Mouse (Mus musculus) heart, adult 9 months (tissue): Measurements from ENCODE around the gene Tmprss7.

Experiments used
- DNase-seq, 2 experiments: peaks; one replicate each; pipeline ENCODE4 v3.0.0; 2022; ENCODE audit warnings: low spot score in 2 of 2

Gene Tmprss7

GRCm38 (mm10) chr16:45686833-45687232 lies 6.6 kb downstream of the Tmprss7 start:
- DNase-seq: no peak

DNA sequence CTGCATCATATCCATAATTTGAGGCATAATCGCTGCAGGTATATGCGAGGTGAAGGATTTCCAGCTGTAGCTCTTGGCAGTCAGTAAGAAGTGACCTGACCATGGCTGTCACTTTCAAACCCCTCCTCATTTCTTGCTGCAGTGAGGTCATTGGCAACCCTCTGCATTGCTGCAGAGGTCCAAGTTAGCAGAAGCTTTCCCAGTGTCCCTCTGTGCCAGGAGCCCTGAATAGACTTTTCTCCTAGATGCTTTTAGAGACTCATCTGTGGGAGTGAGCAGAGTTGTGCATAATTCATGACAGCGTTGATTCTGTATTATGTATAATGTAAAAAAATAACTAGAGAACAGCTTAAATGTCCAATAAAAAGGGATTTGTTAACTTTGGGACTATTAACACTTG lies 8.2 kb downstream of the Tmprss7 start:
- DNase-seq: no peak

DNA sequence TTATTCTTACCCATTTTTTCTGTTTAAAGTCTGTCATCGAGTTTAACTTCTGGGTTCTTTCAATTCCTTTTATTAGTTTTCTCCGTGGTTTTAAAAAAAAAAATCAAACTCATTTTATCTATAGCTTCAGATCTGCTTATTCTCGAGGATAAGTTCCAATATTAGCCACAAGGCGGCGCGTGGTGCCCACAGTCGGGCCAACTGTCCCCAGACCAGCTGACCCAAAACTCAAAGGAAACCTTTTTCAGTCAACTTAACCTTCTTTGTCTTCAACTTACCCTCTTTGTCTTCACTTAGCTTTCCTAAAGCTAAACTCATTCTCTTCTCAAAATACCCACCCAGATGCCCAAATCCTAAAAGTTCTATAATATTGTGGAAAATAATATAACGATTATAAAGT lies 8.6 kb downstream of the Tmprss7 start:
- peak; percentile 6 to 51 for DNase-seq

DNA sequence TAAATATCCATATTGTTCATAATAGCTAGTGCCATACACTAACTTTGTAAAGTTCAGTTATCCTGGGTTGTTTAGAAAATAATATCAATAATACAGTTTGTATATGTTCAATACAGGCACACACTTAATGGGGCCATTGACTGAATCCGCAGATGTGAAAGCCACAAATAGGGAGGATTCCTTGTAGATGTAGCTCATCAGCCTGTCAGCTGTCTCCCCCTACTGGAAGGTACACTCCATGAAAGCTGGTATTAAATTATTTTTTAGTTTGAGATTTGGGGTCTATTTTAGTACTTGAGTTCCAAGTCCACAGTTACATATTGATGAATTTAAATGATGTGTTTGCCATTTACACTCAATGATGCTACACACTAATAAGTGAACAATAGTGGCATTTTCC lies 17.0 kb downstream of the Tmprss7 start:
- no peak for DNase-seq

DNA sequence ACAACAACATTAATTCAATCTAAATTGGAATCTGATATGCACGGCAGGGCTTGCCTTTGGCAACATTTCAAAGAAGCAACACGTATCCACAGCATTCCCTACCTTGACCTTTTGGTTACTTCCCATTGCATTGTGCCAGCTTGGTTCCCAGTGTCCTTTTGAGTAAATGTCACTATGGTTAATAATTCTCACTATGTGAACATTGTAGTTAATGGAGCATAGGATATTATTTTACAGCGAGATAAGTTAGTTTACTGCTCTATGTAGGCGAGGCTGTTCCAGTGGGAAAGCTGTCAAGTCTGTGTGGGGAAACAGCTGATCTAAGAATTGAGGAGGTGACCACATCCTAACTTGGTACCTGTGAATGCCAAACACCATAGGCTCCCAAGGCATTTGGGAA lies 23.5 kb downstream of the Tmprss7 start:
- DNase-seq: no peak

DNA sequence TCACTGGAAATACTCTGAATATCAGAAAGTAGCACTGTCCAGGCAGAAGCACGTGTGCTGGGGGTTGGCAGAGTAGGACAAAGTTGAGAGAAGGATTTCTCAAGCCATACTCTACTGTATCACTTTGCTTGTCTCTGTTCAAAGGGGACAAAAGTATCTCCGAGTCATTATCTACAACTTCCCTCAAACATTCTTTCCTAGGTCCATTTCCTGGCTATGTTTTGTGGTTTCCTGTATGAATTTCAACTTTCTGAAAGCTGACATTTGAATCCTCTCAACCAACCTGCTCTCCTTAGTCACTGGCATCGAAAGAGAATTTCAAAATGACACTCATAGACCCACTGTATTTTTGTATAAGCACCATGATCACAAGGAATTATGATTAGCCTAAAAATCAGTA lies 25.3 kb downstream of the Tmprss7 start:
- DNase-seq: no peak

GRCm38 (mm10) chr16:45666136-45666535 lies 27.3 kb downstream of the Tmprss7 start:
- peak in 1 of 2 experiments; percentile 31 for DNase-seq

GRCm38 (mm10) chr16:45662381-45662780 lies 31.1 kb downstream of the Tmprss7 start:
- no peak for DNase-seq

GRCm38 (mm10) chr16:45659596-45659995 lies 33.9 kb downstream of the Tmprss7 start:
- no peak for DNase-seq

DNA sequence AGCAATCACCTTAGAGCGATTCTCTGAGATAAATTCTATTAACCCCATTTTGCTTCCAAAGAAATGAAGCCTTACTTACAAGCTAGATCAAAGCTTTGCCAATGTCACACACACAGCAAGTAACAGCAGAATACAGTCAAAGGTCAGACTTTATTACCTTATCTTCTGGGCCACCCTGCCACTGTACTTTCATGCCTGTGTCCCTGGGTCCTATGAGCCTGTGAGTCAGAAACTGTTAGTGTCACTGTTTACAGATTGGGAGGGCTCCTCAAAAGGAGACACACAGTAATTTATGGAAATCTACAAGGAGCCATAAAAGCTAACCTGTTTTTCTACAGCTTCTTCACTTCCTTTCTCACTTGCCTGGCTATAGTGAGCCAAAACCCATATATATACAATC lies 35.2 kb downstream of the Tmprss7 start:
- DNase-seq: no peak

DNA sequence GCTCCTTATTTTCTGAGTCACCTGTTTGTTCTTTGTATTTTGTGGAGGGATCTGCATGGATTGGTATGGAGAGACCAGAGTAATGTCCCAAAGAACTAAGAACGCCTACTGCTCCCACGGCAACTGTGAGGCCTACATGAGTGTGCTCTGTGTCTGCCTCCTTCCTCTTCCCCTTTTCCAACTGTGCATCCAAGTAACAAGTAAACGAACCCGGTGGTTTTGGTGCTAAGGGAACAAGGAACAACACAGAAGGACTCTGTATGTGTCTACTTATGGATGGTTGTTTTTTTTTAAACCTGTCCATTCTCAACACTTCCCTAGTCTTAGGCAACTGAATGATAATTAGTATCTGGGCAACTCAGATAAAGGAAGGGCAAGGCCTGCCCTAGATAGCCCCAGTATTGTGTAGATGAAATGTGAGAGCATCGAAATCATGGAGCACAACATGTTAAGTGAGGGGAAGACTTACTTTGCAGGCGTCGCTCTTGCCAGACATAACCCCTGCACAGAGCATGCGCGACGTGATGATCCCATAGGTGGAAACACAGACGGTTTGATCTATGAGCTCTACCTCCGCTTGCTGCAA lies 35.8 kb downstream of the Tmprss7 start:
- DNase-seq: no peak

DNA sequence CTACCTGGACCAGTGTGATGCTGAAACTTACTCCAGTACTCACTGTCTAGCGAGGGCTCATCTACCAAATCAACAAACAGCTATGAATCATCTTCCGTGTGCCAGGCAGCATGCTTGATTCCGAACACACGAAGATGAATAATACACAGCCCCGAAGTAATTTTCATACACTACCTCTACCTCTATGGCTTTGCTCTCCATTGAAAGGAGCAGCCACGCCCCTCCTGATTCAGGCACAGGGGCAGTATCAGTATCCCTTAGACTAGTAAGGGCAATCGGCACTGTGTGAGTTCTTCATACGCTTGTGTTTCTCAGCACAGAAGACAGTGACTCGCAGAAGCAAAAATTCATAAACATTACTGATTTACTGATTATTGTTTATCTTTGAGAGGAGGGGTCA lies 39.0 kb downstream of the Tmprss7 start:
- no peak for DNase-seq

GRCm38 (mm10) chr16:45653934-45654332 lies 39.5 kb downstream of the Tmprss7 start, which contains the start of gene BC016579:
Gene BC016579, minus strand, starts transcription at chr16:45654068.
- DNase-seq: no peak

- no peak for DNase-seq
These were observed 40.2 kb downstream of the Tmprss7 start for GRCm38 (mm10) chr16:45653009-45653933.

DNA sequence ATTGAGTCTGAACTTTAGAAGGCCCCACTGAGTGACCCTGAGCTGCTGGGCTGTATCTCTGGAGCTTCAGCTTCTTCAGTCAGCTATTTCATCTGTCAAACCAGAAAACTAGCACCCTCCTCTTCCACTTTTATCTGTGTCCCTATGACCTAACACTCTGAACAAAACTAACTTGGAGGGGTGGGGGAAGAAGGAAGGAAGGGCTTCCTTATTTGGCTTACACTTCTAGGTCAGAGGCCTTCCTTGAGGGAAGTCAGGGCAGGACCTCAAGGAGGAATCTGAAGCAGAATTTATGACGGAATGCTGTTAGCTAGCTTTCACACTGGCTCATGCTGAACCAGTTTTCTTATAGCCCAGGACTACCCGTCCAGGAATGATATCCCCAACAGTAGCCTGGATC lies 42.0 kb downstream of the Tmprss7 start:
- no peak for DNase-seq

DNA sequence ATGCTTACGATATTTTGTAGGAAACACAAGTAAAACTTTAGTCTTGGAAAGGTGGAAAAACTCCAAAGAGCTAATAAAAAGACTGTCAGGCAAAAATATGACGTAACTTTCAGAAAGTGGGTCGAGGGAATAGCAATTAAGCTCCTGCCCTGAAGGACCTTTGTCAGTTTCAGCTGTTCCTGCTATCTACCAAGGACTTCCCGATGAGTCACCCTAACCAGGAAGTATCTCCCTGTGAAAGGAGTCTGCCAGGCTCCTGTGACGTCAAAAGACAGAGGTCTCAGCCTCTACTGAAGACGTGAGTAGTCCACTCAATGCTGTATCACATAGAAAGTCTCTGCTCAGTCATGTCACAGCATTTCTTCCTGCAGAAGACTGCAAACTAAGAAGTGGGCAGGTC lies 49.1 kb downstream of the Tmprss7 start:
- no peak for DNase-seq

GRCm38 (mm10) chr16:45643944-45644343 lies 49.5 kb downstream of the Tmprss7 start:
- no peak for DNase-seq

GRCm38 (mm10) chr16:45641301-45641700 lies 52.2 kb downstream of the Tmprss7 start:
- DNase-seq: no peak

DNA sequence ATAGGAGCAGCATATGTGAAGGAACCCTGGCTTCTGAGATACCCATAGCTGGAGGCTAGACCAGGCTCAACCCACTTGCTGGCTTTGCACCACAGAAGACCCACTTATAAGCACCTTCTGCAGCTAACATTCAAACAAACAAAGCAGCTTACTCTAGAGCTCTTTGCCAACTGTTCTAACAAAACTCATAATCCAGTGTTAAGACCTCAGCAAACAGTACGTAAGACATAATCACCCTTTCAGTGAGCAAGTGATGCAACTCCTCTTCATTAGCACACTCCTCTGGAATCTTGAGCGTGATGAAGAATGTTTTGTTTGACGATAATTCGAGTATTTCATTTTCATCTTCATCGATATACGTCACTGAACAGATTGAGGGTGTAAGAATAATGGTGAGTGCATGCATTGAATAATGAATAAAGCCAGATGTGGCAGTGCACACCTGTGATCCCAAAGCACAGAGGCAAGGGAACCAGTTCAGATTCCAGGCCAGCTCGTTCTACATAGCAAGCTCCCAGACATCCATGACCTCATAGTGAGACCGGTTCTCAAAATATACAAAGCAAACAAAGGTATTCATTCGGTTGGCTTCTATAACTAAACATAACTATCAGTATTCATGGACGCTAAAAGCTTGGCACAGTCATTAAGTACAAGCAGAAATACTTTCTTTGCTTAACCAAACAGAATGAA lies 53.2 kb downstream of the Tmprss7 start:
- DNase-seq: no peak

- DNase-seq: no peak
These were observed 57.6 kb downstream of the Tmprss7 start for GRCm38 (mm10) chr16:45635826-45636225.

GRCm38 (mm10) chr16:45632420-45632819 lies 61.0 kb downstream of the Tmprss7 start:
- no peak for DNase-seq

DNA sequence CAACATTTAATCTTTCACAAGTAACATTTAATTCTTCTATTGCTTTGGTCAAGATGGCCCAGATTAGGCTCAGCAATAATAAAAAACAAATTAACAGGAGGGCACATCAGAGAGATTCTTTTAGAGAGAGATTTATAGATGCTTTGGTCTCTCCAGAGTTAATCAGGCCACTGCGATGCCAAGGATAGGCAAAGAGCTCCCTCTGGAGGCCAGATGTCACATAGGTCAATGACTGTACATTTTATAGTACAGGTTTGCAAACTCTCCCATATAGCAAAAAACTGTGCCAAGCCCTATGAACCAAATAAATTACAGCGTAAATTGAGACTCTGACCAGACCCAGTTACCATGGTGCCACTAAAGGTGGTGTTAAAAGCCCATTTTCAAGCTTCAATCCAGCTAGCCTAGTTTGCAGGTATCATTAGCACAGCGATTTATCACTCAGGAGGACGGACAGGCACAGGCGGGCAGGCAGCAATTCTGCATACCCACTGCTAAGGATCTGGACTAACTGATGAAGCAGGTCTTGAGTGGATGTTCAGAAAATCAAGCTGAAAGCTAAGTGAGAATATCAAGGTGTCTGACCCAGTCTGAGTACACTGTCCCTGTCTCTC lies 63.0 kb downstream of the Tmprss7 start:
- peak in 1 of 2 experiments; percentile 33 for DNase-seq
